Mouse (Mus musculus) ES-E14 (cell line): ENCODE measurements around the gene Tmem178.

Experiments
- CHD2 ChIP-seq: IDR thresholded peaks from 2 replicates; pipeline ENCODE4 v1.6.1; 2014; ENCODE audit warnings: mild to moderate bottlenecking, low read depth, low read length, inconsistent platforms
- HCFC1 ChIP-seq: IDR thresholded peaks from 2 replicates; pipeline ENCODE4 v1.6.1; 2012; ENCODE audit warnings: low read length, inconsistent platforms, borderline replicate concordance; ENCODE audit not compliant: insufficient read depth
- MAFK ChIP-seq: IDR thresholded peaks from 2 replicates; pipeline ENCODE4 v1.6.1; 2014; ENCODE audit warnings: mild to moderate bottlenecking, low read depth, low read length, inconsistent platforms; ENCODE audit not compliant: insufficient read depth

DNA sequence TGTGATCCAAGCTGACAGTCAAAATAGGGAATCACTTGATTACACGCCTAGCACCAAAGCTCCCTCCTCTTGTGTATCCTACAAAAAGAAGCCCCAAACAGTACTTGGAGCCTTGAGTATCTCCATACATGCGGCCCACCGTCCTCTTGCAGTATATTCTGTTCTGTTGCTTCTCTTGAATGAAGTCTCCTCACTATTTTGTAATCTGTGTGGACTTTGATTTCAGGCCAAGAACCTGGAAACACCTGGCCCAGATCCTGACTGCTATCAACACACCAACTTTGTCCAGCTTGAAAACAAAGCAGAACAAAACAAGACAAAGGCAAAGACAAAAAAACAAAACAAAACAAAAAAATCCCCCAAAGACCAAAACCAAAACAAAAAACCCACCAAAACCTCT, 11.7 kb upstream of the Tmem178 start:
- TF ChIP-seq HCFC1: no peak
- TF ChIP-seq MAFK: no peak
- TF ChIP-seq CHD2: no peak
